Mouse (Mus musculus): ENCODE data around the gene Thap7. TPM values are rescaled to one million over a fixed set of nuclear protein-coding genes. Genes with fewer than 3 reads are reported as not detected.
A peak's percentile ranks its signal among the peaks of the same experiment; 100 is the strongest.

The Thap7 gene
- polyA plus RNA-seq, 1 experiment from 2014 or later = 65.1 TPM

DNA sequence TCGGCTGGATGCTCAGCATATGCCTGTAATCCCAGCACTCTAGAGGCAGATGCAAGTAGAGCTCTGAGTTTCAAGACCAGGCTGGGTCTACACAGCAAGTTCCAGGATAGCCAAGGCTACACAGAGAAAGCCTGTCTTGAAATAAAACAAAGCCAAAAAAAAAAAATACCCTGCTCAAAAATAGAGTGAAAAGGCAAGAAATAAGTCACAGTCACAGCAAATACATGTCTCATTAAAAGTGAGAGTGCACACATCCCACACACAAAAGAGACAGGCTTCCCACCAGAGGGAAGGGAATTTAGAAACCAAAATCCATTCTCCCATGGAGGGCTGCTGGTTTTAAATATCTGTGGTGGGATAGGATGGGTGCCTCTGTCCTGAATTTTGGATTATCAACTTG, 32.6 kb upstream of the Thap7 start:
- Histone ChIP-seq H3K4me3 (ENCODE audit: low read depth, low read length) (no peak overlapping the region), H3K4me2 (replicated peaks; ENCODE audit: low read depth) (no peak overlapping the region), H3K9ac (ENCODE audit: low read depth, low read length) (no peak overlapping the region), H3K9me3 (ENCODE audit: control insufficient read depth) (no peaks in the 10 kb centered on the region), H3K27me3 (replicated peaks; ENCODE audit: control insufficient read depth, insufficient read depth, low read length) (no peaks in the 10 kb centered on the region), H3K27ac (ENCODE audit: low read depth, low read length) (no peak overlapping the region), H3K4me1 (replicated peaks; ENCODE audit: control insufficient read depth, insufficient read depth, low read length) (peaks cover 3% of the 10 kb centered on the region; the same call in 1 of the 2 replicates), H3K36me3 (ENCODE audit: control insufficient read depth, insufficient read depth) (no peaks in the 10 kb centered on the region)
- no peak for ATAC-seq
- 32% methylated on average over 1 of the region's 1 CpGs for WGBS
- TF ChIP-seq CTCF (IDR thresholded peaks at IDR 0.05; ENCODE audit: low read depth) = no peak

DNA sequence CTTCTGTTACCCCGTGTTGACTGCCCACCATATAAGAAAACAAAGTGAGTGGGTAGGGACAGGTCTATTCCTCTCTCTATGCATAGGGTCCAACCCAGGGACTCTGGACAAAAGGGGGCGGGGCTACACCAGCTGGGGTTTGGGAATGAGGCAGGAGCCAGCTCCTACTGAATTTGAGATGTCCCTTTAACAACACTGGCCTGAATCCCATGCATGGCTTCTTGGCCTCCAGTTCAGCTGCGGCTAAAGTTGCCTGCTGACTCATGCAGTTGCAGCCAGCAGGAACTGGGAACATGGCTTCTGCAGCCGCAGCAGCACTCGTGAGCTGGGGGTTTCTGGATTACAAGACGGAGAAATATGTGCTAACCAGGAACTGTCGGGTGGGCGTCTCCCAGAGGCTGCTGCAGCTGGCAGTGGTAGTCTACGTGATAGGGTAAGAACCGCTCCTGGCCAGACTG, 30.8 kb upstream of the Thap7 start, which contains the start of gene P2rx6:
TSS of gene P2rx6 (plus strand) at position 135 of the 458 bp plus-strand sequence.
- peak; percentile 8 for ATAC-seq
- Histone ChIP-seq H3K4me2 (replicated peaks; ENCODE audit: low read depth) (peak within 1 kb of the TSS; percentile 59), H3K9me3 (ENCODE audit: control insufficient read depth) (no peaks in the 10 kb centered on the region), H3K36me3 (ENCODE audit: control insufficient read depth, insufficient read depth) (no peaks in the 10 kb centered on the region), H3K9ac (ENCODE audit: low read depth, low read length) (peak within 1 kb of the TSS; percentile 40; the same call in 1 of the 2 replicates), H3K27ac (ENCODE audit: low read depth, low read length) (peak within 1 kb of the TSS; percentile 57; the same call in 1 of the 2 replicates), H3K4me1 (replicated peaks; ENCODE audit: control insufficient read depth, insufficient read depth, low read length) (peaks cover 3% of the 10 kb centered on the region), H3K27me3 (replicated peaks; ENCODE audit: control insufficient read depth, insufficient read depth, low read length) (no peaks in the 10 kb centered on the region), H3K4me3 (ENCODE audit: low read depth, low read length) (peak within 1 kb of the TSS; percentile 26)
- WGBS = 11% methylated on average over 10 of the region's 10 CpGs
- TF ChIP-seq CTCF (IDR thresholded peaks at IDR 0.05; ENCODE audit: low read depth) = no peak

DNA sequence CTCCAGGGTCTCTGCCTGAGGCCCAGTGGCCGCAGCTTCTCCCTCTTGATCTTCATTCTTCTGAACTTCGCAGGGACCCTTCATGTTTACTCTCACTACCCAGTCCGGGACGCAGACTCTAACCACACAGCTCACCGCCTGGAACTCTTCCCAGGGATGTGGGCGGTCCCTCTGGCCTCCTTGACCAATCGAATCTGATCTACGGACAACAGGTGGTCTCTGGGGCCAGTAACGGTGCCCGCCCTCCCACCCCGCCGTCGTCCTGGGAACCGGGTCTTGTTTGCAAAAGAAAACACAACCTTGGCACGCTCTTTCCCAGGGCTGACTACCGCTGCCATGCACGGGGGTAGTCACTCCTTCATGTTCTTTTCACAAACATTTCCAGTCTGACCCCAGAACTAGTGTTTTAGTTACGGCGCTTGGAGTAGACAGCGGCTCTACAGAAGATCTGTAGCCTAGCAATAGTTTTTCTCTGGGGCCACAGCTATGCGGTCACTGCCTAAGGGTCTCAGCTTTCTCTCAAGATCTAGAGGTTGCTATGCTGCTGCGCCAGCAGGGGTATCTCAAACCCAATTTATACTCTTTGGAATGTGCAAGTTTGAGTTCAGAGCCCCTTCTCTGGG, 30.3 kb upstream of the Thap7 start, which contains the start of gene Lrrc74b:
TSS of gene Lrrc74b (minus strand) at position 120 of the 623 bp plus-strand sequence.
- H3K4me3 ChIP-seq (ENCODE audit: low read depth, low read length) = peak within 1 kb of the TSS; percentile 26
- H3K27me3 ChIP-seq (replicated peaks; ENCODE audit: control insufficient read depth, insufficient read depth, low read length) = no peaks in the 10 kb centered on the region
- 3% methylated on average over 22 of the region's 22 CpGs for WGBS

DNA sequence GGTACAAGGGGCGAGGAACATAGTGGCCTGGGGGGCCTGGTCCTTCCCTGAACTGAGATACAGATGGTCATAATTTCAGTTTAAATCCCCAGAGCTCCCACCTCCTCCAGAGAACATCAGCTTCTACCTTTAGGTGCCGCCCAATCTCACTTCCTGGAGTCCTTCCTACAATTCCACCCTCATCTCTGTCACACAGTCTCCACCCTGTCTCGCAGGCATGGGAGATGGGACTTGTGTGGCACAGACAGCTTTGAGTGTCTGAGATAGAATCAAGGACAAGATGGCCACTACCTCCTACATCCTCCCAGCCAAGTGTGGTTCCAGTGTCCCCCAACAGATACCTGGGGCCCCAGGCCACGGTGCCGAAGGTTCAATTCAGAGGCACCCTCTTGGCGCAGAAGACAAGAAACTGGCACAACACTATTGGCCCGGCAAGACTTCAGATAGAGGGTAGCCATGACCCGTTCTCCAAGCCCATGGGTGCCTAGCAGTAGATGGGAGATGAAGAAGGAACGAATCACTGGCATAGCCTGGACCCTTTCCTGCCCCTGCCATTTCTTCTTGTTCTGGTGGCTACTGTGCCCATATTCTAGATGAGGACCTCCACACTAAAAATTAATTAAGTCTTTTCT, 28.6 kb upstream of the Thap7 start:
- H3K36me3 ChIP-seq (ENCODE audit: control insufficient read depth, insufficient read depth) = no peaks in the 10 kb centered on the region
- H3K4me3 ChIP-seq (ENCODE audit: low read depth, low read length) = no peak overlapping the region
- no peak for ATAC-seq
- no peaks in the 10 kb centered on the region for H3K27me3 ChIP-seq (replicated peaks; ENCODE audit: control insufficient read depth, insufficient read depth, low read length)
- no peak for TF ChIP-seq CTCF (IDR thresholded peaks at IDR 0.05; ENCODE audit: low read depth)
- peaks cover under 1% of the 10 kb centered on the region for H3K4me1 ChIP-seq (replicated peaks; ENCODE audit: control insufficient read depth, insufficient read depth, low read length)
- 0 out of 2 replicates have a peak overlapping the region, but pooled peaks have one; percentile 18 for H3K9ac ChIP-seq (ENCODE audit: low read depth, low read length)
- no peaks in the 10 kb centered on the region for H3K9me3 ChIP-seq (ENCODE audit: control insufficient read depth)
- peak overlapping the region; percentile 51 for H3K4me2 ChIP-seq (replicated peaks; ENCODE audit: low read depth)
- no peak overlapping the region for H3K27ac ChIP-seq (ENCODE audit: low read depth, low read length)
- WGBS = 75% methylated on average over 9 of the region's 9 CpGs

More for the DNA sequence above, 30.3 kb upstream of the Thap7 start, which contains the start of gene Lrrc74b:
- Histone ChIP-seq H3K27ac (ENCODE audit: low read depth, low read length) (peak within 1 kb of the TSS; percentile 57; the same call in 1 of the 2 replicates), H3K9me3 (ENCODE audit: control insufficient read depth) (no peaks in the 10 kb centered on the region), H3K36me3 (ENCODE audit: control insufficient read depth, insufficient read depth) (no peaks in the 10 kb centered on the region), H3K4me2 (replicated peaks; ENCODE audit: low read depth) (peak within 1 kb of the TSS; percentile 59), H3K9ac (ENCODE audit: low read depth, low read length) (peak within 1 kb of the TSS; percentile 40; the same call in 1 of the 2 replicates), H3K4me1 (replicated peaks; ENCODE audit: control insufficient read depth, insufficient read depth, low read length) (peaks cover 3% of the 10 kb centered on the region)
- TF ChIP-seq CTCF (IDR thresholded peaks at IDR 0.05; ENCODE audit: low read depth) = no peak
- peak; percentile 60 for ATAC-seq

DNA sequence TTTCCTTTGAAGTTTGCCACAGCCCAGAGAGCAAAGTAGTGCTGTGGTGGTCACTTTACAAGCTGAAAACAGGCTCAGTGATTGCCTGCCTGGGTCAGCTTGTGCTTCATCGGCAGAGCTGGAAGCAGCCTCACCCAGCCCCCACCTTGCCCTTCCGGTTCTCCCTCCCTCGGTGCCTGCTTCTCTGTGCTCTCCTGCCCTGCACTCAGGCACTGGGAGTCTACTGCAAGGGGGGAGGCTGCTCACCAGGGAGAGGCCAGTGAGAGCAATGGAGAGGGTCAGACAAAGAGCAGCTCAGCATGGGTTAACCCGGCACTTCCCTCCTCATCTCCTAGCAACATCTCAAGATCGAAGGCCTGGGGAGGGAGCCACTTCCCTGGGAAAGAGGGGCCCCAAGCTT, 27.9 kb upstream of the Thap7 start:
- no peak; the same call in 1 of the 2 replicates for ATAC-seq

DNA sequence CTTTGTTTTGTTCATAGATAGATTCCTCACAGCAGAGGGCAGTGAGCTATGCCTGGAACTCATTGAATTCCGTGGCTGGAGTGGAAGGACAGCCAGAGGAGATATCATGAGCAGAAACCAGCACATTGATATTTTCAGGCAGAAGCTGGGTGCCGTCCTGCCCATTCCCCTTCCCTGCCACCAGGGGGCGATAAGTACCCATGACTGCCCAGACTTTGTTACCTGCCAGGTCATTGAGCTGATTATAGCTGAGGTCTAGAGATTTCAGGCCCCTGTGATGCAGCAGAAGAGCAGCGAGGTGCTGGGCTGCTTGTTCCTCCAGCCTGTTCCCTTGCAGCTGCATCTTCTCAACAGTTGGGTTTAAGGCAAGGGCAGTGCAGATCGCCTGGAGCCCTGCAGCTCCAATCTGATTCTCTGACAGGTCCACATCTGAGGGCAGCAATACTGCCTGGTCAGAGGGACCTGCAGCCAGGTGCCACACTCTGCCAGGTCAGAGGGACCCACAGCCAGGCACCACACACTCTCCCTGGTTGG, 27.1 kb upstream of the Thap7 start:
- no peak overlapping the region for H3K4me3 ChIP-seq (ENCODE audit: low read depth, low read length)
- 3% methylated on average over 5 of the region's 5 CpGs for WGBS
- H3K4me2 ChIP-seq (replicated peaks; ENCODE audit: low read depth) = peak overlapping the region; percentile 51
- no peak overlapping the region for H3K9ac ChIP-seq (ENCODE audit: low read depth, low read length)
- H3K36me3 ChIP-seq (ENCODE audit: control insufficient read depth, insufficient read depth) = no peaks in the 10 kb centered on the region
- no peak overlapping the region for H3K27ac ChIP-seq (ENCODE audit: low read depth, low read length)
- no peaks in the 10 kb centered on the region for H3K27me3 ChIP-seq (replicated peaks; ENCODE audit: control insufficient read depth, insufficient read depth, low read length)
- no peaks in the 10 kb centered on the region; the same call in none of the 2 replicates for H3K4me1 ChIP-seq (replicated peaks; ENCODE audit: control insufficient read depth, insufficient read depth, low read length)
- TF ChIP-seq CTCF (IDR thresholded peaks at IDR 0.05; ENCODE audit: low read depth) = peak; percentile 99
- no peaks in the 10 kb centered on the region for H3K9me3 ChIP-seq (ENCODE audit: control insufficient read depth)
- ATAC-seq = 0 out of 2 replicates have a peak, but pooled peaks have one; percentile 9

More for the DNA sequence above, 27.9 kb upstream of the Thap7 start:
- H3K9me3 ChIP-seq (ENCODE audit: control insufficient read depth) = no peaks in the 10 kb centered on the region
- no peak overlapping the region for H3K27ac ChIP-seq (ENCODE audit: low read depth, low read length)
- peak; percentile 8; the same call in 1 of the 2 replicates for TF ChIP-seq CTCF (IDR thresholded peaks at IDR 0.05; ENCODE audit: low read depth)
- H3K4me2 ChIP-seq (replicated peaks; ENCODE audit: low read depth) = peak overlapping the region; percentile 51
- WGBS = 6% methylated on average over 5 of the region's 5 CpGs
- no peaks in the 10 kb centered on the region; the same call in none of the 2 replicates for H3K4me1 ChIP-seq (replicated peaks; ENCODE audit: control insufficient read depth, insufficient read depth, low read length)
- no peaks in the 10 kb centered on the region for H3K27me3 ChIP-seq (replicated peaks; ENCODE audit: control insufficient read depth, insufficient read depth, low read length)
- 0 out of 2 replicates have a peak overlapping the region, but pooled peaks have one; percentile 4 for H3K4me3 ChIP-seq (ENCODE audit: low read depth, low read length)
- H3K36me3 ChIP-seq (ENCODE audit: control insufficient read depth, insufficient read depth) = no peaks in the 10 kb centered on the region
- peak overlapping the region; percentile 18; the same call in 1 of the 2 replicates for H3K9ac ChIP-seq (ENCODE audit: low read depth, low read length)

Measured in intestine, postnatal 0 days (tissue).